Mouse (Mus musculus) T-helper 17 cell (primary cell): ENCODE data around the gene D7Ertd443e.

ENCODE experiments used
- in situ Hi-C, 2 experiments: fragments of 300-600 bp; cut with MboI, MseI; formaldehyde crosslinking; loops; 1 replicate in 1 of 2; 2 replicates in 1 of 2; pipeline ENCODE4 v1.15.1; 2025; ENCODE audit warnings: high pct_unique_total_duplicates in 2 of 2

The D7Ertd443e gene

DNA sequence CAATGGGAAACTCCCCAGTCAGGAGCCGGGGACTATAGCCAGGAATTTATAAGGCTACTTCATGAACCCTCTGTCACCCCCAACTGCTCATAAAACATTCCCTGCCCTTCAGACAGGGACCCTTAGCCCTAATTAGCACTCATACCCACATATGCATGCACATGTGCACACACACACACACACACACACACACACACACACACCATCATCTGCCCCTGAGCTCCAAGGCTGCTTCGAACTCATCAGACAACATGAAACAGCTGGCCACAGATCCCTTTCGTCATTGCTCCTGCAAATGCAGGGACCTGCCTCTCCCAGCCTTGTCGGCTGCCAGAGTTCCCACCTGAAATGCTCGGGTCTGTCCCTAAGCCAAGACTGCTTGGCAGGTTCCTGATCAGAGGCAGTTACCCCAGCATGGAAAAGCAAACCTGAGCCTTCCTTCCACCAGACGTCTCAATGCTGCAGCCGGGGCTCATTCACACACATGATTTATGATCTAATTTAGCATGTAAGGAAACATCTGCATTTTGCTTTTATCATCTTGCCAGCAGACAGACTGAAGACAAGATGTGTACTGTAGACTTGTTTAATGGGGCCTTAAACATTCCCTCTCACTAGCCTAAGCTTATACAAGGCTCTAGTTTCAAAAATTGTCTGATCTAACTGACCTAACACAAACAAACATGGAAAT is 95.7 kb downstream of the D7Ertd443e start:
- in situ Hi-C loops = no loop called here

- in situ Hi-C loops = no loop called here
These were observed 96.3 kb downstream of the D7Ertd443e start for GRCm38 (mm10) chr7:134289126-134289525.

GRCm38 (mm10) chr7:134287570-134288222 is 97.8 kb downstream of the D7Ertd443e start:
- in situ Hi-C loops = no loop called here

GRCm38 (mm10) chr7:134272956-134273355 is 112.5 kb downstream of the D7Ertd443e start:
- in situ Hi-C loops = no loop called here

DNA sequence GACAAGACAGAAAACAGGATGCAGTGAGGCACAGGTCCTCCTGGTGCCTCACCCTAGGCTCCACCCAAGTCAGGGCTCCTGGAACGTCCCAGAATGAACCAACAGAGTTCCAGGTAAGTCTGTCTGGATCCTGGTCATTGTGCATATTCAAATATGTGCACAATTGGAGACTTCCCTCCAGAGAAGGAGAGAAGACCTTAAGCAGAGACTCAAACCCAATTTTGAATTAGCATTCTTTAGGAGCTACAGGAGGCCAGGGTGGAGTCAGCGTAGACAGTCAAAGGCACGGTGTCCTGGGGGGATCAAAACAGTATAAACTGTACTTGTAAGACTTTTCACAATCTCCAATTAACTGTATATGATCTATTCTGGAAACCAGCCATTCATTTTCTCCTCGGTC is 113.0 kb downstream of the D7Ertd443e start:
- in situ Hi-C loops = no loop called here

- in situ Hi-C loops = no loop called here
These were observed 119.7 kb downstream of the D7Ertd443e start for GRCm38 (mm10) chr7:134265783-134266182.

- in situ Hi-C loops = no loop called here
These were observed 122.1 kb downstream of the D7Ertd443e start for GRCm38 (mm10) chr7:134263146-134263906.

- in situ Hi-C loops = no loop called here
These were observed 124.3 kb downstream of the D7Ertd443e start for GRCm38 (mm10) chr7:134261003-134261701.

DNA sequence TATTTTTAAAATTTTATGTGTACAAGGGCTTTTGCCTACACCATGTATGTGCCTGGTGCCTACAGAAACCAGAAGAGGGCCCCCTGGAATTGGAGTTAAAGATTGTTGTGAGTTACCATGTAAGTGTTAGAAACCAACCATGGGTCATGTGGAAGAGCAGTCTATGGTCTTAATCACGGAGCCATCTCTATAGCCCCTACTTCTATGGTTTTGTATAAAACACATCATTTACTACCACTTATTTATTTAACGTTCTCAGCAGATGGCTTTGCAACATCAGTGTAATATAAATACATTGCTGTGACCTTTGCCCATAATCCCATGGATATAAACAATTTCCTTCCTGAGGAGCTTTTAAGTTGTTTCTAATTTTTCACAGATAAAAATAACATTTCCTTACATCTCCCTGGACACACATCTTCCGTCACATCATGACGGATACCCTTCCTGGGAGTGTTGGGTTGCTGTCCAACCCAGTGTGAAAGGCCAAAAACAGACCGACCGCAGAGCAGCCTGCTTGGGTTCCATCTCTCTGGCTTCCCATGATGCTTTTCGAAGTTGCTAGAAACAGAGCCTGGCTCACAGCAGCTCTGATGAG is 135.1 kb downstream of the D7Ertd443e start:
- in situ Hi-C loops = no loop called here

- in situ Hi-C loops = no loop called here
These were observed 137.4 kb downstream of the D7Ertd443e start for GRCm38 (mm10) chr7:134248041-134248440.

DNA sequence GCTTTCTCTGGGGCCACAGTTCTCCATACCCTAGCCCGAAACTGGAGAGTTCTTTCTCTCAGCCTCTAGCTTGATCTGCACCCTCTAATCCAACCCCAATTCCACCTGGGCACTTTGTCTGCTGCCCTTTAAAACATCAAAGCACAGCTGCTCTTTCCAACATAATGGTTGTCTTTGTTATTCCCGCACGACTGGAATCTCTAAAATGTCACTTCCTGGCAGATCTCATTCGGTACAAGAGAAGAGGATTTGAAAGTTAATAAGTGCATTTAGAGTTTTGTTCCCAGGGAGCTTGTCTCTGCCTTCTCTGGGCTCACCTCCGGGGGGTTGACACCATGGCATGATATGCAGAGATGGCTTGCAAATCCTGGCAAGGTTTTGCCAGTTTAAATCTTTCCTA is 138.8 kb downstream of the D7Ertd443e start:
- in situ Hi-C loops = no loop called here

- in situ Hi-C loops = no loop called here
These were observed 142.7 kb downstream of the D7Ertd443e start for GRCm38 (mm10) chr7:134242773-134243172.

GRCm38 (mm10) chr7:134241212-134241611 is 144.2 kb downstream of the D7Ertd443e start:
- in situ Hi-C loops = no loop called here

DNA sequence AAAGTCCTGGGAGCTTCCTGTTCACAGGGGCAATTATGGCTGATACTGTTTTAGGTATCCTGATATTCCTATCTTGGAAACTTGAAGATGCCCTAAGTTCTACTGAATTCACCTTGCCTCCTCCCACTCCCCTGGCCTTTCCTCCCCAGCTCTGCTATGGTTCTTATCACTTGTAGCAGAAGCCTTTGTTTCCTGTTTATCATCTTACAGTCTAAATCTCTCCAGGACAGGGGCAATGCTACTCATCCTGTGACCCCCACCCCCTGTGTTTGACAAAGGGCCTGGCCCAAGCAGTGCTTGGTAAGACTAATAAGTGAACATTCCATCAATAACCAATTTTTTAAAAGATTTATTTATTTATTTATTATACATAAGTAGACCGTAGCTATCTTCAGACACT is 144.9 kb downstream of the D7Ertd443e start:
- in situ Hi-C loops = no loop called here

DNA sequence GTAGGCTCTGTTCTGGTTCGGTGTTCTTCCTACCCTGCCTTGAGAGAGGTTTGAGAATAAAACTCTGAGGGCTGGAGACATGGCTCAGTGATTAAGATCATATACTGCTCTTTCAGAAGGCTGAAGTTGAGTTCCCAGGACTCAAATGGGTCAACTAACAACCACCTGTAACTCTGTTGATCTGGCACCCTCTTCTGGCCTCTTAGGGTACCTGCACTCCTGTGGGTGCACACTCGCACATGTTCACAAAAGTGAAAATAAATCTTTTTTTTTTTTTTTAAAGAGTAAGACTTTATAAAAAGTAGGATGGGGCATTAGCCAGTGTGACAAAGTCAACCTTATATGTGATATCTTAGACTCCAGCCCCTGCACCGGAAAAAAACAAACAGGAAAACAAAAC is 146.6 kb downstream of the D7Ertd443e start:
- in situ Hi-C loops = no loop called here

- in situ Hi-C loops = no loop called here
These were observed 148.1 kb downstream of the D7Ertd443e start for GRCm38 (mm10) chr7:134237356-134237755.

DNA sequence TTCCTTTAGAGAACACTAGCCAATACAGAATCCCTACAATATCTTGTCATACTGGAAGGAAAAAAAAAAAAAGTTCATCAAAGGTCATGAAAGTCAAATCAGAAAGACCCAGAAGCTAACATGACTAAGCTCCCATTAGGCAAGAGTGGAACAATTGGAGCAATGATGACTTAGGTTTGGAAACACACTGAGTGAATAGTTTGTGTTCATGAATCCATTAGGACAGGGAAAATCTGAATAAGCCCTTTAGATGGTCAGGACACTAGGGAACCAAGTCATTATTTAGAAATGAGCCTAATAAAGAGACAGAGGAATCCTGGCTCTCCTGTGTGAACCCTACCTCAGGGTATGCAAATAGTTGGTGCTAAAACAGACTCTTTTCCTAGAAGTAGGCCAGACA is 148.7 kb downstream of the D7Ertd443e start:
- in situ Hi-C loops = no loop called here

DNA sequence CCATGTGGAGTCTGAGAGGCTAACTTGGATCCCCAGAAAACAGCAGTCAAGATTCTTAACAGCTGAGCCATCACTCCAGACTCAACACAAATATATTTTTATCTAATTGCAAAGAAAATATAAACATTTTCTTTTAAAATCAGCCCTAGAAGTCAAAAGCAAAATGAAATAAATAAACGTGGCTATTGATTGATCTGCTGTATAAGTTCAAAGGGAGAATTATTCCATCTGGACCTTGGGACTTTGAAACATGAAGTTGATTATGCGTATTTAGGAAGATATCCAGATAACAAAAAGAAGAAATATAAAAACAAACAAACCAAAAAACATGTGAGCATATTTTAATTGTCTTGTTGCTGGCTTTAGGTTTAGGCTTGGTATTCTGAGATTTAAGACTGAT is 149.9 kb downstream of the D7Ertd443e start:
- in situ Hi-C loops = no loop called here

DNA sequence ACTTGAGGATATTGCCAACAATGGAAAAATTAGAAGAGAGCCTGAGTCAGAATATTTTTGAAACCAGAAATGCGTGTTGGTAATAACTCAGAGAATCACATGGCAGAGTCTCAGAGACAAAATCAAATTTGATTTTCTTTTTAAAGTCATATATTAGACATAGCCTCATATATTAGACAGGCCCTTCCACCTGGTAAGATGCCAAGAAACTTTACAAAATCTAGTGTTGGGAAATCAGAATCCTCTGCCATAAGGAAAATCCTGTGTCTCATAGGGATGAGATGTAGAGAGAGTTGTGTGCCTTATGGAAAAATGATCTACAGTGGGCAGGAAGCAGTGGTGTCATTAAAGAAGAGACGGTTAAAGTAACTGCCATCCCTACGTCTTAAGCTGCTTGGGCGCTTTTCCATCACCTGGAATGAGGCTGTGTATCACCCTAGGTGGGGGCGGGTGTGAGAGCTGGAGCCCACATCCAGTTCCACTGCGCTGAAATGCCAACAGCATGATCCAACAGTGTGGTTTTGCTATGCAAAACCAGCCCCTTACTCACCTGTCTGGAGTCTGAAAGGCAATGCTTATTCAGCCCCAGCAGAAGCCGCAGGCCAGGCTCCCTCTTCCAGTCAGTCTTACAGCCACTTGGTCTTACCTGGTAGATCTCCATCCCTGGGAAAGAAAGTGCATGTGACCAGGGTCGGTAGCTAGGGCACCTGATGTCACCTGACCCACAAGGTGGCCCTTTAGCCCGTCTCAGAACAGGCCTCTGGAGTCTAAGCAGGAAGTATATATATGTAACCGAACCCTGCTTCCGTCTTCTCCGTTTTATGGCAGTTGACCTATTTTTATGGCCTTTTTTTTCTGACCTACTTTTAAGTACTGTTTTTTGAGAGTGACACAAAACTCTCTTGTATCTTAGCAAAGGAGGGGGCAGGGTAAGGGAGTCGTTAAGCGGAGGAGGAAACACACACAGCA is 153.8 kb downstream of the D7Ertd443e start, which contains the start of gene Adam12:
TSS of gene Adam12 (minus strand) at position 769 of the 969 bp plus-strand sequence.
- in situ Hi-C loops = no loop called here

DNA sequence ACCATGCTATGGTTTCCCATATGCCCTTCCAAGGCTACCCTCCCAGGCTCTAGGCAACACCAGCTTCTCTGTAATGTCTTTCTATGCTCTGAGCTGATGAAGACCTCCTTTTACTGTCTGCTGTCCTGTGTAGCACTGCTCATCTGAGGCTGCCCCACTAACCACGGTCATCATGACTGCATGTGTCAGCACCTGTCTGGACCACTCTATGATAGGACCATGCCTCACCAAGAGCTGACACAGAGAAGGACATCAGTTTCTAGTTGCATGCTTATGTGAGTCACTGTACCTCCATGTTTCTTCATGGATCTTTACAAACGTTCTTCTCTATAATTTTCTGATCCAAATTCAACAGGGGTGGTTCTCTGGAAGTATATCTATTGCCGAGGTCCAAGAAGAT is 154.8 kb downstream of the D7Ertd443e start:
- in situ Hi-C loops = no loop called here
